Mouse (Mus musculus): ENCODE results near the gene Iqub. TPM values are rescaled to one million over a fixed set of nuclear protein-coding genes. Genes with fewer than 3 reads are reported as not detected.

Iqub gene
- under 1 TPM; 0.37 to 0.81 (median 0.57) TPM for total RNA-seq (2022)

DNA sequence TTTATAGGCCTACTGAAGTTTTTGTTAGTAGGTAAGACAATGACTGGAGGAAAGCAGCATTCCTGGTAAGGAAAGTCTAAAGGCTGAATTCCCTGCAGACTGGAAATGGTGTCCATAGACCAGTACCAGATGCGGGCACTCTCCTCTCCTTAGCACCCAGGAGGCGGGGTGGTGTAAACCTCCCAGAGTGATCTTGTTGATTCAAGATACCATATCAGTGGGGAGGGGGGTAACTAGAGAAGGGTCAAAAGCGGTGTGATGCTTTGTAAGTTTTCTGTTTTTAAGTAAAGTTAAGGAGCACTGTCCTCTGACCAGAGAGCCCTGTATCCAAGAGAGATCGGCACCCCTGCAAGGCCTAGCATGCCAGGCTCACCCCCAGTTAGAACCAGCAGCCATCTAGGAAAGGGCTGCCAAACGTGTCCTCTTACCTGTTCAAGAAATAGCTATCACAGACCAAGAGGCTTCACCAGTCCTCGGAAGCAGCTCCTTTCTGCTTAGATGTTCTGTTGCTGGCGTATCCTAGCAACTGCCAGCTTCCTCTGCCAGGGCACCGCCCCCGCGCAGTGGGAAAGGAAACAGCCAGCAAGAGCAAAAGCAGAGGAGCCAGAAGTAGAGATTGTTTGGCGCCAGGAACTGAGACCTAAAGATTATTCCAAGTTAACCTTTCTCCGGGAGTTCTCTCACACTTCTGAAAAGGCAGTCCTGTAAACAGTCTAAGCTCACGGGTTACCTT is at the start of gene Iqub:
Iqub (minus strand) TSS at position 516 of the 733 bp plus-strand sequence.
- DNase-seq (ENCODE audit: low spot score): peak; percentile 54

DNA sequence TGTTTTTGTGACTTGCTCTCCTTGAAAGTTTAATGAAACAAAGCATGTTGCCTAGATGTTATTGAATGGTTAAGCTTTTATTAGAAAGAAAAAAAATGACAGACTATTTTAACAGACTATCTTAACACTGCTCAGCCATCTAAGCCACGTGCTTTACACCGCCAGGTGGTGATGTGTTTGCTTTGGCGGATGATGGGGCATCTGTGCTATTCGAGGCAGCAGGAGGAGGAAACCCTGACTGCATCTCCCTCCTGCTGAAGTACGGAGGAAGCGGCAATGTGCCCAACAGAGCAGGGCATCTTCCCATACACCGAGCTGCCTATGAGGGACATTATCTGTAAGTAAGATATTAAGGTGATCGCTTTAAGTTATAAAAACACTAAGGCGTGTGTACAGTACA is 49.2 kb upstream of the Iqub start:
- no peak for DNase-seq (ENCODE audit: low spot score)

DNA sequence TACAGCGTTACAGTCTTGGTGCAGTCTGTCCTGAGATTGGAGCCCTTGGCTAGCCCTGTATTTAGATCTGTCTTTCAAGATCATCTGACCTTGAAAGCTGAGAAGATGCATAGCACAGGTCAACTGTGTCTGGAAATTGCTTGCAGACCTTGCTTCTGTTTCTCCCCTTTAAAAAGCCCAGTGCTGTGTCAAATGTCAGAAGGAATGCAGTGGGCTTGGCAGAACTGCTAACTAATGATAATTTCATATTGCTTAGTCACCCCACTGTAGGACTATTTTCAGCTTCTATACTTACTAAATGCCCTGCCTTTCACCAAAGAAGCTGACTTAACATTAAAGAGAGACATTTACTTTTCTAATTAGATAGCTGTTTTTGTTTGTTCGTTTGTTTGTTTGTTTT is 40.6 kb upstream of the Iqub start:
- DNase-seq (ENCODE audit: low spot score): no peak

DNA sequence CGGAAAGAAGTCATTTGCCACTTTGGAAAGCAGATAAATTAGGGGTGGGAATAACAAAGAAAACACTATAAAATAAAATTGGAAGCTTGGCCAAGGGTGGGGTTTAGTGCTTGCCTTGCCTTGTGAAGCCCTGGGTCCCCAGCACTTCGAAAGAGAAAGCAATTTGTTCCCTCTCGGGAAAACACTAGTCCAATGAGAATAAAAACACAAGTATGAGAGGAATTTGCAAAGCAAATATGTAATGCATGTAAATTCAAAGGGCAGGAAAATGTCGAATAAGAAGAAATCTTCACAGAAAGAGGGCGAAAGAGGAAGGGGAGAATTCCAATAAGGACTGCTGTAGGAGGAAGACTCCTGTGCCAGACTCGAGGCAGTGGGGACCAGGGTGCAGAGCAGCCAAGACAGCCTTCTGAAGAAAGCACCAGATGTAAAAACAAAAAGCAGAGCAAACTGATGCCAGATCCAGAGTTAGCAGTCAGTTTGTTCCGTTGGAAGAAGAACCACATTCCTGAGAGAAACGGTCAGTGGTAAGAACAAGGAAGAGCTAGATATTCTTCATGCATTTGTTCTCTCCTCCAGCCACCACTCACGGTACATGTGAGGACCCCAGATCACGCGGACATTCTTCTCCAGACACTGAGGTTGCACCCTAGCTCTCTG is 39.7 kb upstream of the Iqub start:
- DNase-seq (ENCODE audit: low spot score): no peak

DNA sequence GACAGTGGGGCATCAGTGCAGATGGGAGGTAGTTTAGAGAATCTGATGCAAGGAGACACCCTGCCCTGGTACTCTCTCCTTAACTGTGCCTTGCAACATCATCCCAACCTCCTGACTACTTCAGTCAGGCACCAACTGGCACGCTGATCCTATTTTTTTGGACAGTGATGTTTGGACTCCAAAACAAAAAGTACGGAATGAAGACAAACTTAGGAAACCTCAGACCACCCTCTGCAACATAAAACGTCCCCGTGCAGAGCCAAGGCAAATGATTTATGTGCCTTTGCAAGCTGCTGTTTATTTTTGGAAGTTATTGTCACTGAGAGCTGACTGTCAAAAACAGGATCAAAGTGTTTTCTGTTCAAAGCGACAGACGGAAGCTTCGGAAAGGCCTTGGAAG is 37.2 kb upstream of the Iqub start:
- DNase-seq (ENCODE audit: low spot score): no peak

DNA sequence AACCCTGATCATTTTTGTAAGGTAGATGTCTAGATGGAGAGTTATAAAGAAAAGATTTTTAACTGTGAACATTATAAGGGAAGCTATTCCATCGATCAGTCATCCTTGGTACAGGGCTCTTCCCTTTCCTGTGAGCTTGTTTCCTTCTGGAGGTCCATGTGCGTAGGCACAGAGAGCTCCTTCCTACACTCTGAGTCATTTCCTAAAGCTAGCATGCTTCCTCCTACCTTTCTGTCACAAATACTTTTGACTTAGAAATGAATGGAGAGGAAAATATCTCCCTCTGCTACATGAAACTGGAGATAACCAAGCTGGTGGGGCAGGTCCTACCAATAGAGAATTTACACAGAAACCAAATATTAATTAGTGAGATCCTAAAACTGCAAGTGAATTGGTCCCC is 34.9 kb upstream of the Iqub start:
- no peak for DNase-seq (ENCODE audit: low spot score)

DNA sequence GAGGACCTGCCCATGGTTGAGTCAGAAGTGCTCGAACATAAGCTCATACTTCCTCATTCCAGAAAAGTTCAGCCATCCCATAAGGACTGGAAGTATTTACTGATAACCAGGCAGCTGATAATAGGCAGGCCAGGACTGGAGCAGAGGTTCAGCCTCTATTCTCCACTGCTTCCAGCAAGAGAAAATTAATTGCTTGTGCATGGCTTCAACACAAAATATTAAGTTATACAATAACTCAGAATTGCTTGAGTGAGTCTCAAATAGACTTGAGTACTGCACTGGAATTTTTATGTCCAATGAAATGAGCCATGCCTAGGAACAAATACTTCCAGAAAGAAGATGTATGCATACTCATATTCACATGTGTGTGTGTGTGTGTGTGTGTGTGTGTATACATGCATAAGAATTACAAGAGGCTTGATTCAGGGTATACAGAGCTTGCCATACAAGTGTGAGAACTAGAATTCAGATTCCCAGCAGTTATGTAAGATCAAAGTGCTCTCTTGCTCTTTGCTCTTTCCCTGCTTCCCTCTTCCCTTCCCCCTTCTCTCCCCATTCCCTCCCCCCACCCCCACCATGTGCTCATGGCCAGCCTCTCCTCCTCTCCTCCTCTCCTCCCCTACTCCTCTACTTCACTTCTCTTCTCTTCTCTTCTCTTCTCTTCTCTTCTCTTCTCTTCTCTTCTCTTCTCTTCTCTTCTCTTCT is 32.0 kb upstream of the Iqub start:
- DNase-seq (ENCODE audit: low spot score): no peak

DNA sequence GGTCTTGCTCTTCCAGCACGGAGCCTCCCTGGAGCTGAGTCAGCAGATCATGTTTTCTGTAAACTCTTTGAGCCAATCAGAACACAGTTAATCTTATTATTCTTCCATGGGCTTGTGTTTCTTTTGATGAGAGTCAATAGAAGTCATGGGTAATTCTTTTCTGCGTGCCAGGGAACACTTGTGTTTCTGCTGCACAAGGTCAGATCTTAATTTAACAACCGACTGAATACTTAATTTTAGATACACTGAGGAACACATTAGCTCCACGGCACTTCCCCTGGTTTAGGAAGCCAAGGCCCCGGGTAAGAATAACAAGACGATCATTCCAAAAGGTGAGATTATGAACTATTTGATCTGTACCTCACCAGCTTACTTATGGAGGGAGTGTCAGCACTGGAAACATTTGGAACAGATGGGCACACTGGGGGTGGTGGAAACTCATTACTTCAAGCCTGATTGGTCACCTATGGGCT is 28.3 kb upstream of the Iqub start:
- DNase-seq (ENCODE audit: low spot score): peak; percentile 72

DNA sequence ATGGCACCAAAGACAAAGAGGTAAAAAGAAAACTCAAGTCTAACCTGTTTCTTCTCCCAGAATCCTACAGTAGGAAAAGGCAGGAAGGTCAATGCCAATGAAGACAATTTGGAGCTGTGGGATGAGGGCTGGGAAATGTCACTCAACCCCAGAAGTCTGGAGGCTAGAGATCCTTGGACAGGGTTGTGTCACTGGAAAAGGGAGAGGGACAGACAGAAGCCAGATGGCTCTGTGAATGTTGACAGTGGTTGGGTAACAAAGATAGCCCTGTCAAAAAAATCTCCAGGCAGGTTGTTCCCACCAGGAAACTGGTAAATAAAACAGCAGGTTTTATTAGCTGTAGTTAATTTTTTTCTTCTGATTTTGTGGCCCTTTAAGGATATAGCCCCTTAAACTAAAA is 27.5 kb upstream of the Iqub start:
- no peak for DNase-seq (ENCODE audit: low spot score)

DNA sequence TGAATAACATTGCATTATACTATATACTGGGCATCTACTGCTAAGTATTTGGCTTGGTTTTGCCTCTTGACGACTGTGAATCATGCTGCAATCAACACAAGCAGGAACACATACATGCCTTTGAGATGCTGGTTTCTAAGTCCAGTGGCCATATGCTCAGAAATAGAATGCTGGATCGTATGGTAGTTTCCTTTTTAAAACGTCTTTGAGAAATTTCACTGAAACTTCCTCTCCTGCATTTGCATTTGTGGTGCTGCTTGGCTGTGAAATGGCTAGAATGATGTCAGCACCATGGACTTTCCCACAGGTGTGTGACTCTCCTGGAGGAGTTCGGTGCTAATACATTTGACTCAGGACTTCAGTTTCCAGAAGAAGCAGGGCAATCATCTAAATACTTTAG is 25.2 kb upstream of the Iqub start:
- no peak for DNase-seq (ENCODE audit: low spot score)

DNA sequence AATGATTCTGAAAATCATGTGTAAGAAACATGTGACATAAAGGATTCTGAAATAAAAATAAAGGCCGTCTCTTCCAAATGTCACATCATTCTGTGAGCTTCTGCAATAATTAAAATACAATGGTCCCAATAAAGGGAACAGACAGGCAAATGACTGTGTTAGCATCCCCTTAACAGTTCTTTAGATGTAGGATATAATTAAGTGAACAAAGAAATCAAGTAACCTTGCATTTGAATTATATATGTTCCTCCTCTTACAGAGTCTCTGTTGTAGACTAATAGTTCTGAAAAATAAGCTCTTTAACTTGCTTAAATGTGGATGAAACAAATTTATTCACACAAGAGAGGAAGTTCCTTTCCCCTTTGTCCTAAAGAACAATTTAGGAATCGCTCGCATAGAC is 23.6 kb upstream of the Iqub start:
- no peak for DNase-seq (ENCODE audit: low spot score)

DNA sequence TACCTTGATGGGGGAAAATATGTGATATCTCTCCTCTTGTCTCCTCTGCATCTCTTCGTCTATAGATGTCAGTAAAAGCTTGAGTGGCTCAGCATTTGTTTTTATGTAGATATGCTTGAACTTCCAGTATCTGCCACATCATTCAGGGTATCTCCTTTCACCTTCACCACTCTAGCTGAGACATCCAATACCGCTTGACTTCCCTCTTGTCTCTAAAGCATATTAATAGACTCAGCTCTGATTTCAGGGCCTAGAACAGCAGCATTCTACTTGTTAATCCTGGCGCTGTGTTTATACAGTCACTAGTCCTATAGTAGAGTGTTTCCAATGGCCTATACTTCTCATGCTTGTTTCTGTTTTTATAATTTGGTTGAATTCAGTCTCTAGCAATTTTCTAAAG is 17.9 kb upstream of the Iqub start:
- DNase-seq (ENCODE audit: low spot score): no peak

DNA sequence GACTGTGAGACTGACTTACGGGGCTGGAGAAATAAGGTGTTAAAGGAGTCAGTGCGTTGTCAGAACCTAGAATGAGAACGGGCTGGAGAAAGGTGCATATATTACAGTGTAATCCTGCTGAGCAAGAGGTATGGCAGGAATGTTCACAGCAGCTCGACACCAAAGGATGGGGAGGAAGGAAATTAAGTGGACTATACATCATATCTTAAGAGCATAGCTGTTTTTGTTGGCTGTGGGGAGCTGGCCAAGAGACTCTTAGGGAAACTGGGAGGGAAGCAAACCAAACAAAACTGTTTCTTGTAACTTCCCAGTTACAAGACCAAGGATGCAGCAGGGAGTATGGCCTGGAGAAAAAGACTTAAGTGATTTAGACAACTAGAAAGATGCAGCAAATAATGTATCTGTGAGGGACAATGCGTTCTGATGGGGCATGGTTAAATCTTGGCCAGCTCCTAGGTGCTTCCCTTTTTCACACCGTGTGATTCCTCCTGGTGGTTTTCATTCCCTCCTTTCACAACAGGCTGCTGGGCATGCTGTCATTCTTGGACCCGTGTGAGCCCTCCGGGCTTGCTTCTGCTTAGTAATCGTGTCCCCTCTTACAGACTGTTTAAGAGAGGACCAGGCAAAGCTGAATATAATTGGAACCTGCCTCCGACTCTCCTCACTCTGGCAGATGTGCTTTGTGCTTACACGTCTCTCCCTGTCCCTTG is 16.0 kb upstream of the Iqub start:
- no peak for DNase-seq (ENCODE audit: low spot score)

DNA sequence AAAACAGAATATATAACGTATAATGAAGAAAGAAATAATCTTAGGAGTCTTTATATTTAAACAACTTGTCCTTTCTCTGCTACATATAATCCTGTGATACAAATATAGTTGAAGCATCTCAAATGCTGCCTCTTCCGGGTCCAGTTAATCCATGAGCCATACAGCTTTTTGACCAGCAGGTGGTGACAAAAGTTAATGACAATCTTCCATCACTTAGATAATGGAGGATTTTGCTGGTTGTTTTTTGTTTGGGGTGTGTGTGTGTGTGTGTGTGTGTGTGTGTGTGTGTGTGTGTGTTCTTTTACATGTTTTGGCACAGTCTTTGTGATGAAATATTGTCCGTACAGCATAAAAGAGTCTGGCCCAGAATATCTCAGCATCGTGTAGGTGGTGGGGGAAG is 15.3 kb upstream of the Iqub start:
- DNase-seq (ENCODE audit: low spot score): no peak

DNA sequence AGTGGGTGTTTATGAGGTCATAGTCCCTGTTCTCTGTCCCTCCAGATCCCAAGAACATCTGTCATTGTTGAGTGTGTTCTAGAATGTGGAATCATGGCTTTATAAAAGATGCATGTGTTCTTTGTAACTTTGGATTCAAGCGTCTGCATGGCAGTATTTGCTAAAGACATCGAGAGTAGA is 13.1 kb upstream of the Iqub start, which contains the start of gene Asb15:
Asb15 (plus strand) TSS at position 81 of the 180 bp plus-strand sequence.
- DNase-seq (ENCODE audit: low spot score): no peak

DNA sequence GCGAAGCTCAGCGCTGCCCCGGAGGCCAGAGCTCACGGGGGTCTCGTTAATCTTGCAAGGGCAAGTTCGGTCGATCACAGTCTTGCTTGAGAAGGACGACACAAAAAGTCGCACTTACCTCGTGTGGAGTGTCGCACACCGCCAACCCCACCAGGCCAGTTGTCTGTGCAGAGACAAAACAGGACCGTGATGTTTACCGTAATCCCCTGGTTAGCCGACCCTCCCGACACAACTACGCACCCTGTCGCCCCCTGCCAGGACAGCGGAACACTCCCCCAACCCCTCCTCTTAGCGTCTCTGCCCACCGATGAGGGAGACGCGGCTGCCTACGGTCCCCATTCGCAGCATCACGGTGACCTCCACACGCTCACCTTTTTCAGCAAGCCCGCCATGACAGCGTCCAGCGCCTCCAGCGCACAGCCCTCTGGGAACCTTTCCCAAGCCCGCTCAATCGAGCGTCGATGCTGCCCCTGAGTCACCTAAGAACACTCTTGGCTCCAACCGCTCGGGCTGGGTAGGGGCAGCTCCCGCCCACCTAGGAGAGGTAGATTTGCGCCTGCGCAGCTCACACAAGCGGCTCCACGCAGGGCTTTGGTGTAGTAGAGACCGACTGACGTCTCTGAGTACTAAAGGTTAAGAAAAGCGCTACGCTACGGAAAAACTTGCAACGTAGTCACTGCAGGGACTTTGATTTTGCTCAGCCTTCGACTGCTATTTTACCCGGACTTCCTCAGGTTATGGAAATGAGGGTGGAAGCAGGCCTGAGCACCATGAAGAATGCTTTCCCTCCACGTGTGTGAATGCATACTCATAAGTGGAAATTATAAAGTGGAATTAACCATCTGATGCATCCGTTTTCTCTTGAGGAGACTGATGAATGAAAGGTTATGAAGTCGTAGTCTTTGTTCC is 12.5 kb upstream of the Iqub start, which contains the start of gene Ndufa5:
Ndufa5 (minus strand) TSS at position 859 of the 909 bp plus-strand sequence.
- DNase-seq (ENCODE audit: low spot score): peak; percentile 89

DNA sequence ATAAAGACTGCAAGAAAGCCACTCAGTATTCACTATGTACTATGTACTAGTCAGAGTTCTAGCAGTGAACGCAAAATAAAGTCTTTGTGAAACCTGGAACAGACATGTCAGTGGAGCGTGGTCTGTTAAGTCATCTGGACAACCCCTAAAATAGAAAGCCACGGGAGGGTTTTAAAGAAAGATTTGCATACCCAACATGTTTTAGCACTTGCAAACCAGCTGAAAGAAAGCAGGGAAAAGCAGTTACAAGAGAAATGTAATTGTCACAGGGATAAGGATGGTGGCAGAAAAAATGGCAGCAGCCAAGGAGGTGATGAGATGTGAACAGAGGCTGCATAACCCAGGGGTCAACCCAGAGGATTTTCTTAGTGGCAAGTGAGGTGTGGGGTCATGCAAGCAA is 10.8 kb upstream of the Iqub start:
- no peak for DNase-seq (ENCODE audit: low spot score)

DNA sequence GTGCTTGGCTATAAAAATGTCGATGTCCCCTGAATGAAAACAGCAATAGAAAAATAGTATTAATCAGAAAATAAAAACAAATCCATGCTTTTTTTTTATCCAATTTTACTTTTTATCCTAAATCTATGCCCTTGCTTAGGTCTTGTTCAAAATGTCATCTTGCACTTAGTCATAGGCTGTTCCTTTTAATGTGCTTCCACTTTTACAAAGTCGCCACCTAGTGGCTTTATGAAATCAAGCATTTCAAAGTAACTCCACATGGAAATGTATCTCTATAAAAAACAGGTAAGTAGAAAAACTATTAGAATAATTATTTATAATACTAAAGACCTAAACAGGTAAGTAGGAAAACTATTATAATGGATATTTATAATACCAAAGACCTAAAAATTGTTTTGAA is 1.3 kb upstream of the Iqub start:
- DNase-seq (ENCODE audit: low spot score): no peak

DNA sequence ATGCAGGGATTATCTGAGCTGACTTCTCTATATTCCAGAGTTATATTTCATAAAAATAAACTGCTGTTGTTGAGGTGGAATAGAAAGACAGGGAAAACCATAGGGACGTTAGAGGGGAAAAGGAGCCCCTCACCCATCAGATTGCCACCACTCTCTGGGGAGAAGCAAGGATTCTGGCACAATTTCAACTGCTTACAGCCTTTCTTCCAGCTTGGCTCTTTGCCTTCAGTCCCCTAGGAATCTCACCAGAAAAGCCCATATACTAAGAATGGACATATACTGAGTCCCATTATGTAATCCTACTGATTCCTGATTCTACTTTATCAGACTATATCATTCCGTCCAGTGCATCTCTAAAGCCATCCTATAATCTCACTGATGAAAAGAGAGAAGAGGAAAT is 10.7 kb downstream of the Iqub start:
- no peak for DNase-seq (ENCODE audit: low spot score)

DNA sequence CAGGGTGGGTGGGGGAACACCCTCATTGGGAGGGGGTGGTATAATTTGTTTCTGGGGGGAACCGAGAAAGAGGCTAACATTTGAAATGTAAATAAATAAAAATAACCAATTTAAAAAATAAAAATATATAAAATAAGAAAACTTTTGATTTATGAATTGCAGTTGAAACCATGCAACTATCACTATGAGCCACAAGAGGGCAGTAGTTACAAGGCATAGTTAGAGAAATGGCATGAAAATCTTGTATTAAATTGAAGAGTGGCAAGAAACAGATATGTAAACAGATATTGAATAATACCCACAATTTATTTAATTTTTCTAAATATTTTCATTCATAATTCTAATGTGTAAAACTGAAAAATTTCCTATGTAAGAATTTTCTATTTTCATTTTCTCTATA is 24.5 kb downstream of the Iqub start:
- DNase-seq (ENCODE audit: low spot score): no peak

DNA sequence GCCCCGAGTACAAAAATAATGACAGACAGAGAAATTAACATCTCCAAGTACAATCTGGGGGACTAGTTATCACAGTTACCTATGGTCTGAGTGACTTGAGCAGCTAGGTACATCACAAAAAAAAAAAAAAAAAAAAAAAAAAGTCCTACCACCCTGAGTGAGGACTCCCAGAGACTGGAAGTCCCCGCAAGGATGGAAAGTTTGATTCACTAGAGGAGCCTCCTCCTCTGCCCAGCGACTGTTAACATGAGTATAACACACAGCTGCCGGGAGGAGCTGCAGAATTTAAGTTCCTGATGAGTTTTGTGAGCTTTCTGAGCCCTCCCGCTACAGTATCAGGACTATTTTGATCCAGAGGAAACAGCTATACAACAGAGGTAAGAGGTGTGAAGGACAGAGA is 28.3 kb downstream of the Iqub start:
- DNase-seq (ENCODE audit: low spot score): no peak
